Mouse (Mus musculus): Measurements from ENCODE around the gene Rtel1. TPM values are rescaled to one million over a fixed set of nuclear protein-coding genes. Genes with fewer than 3 reads are reported as not detected.

The Rtel1 gene
- 2.8 TPM for polyA plus RNA-seq (2014; fragmentation: Illumina TruSeq; extraction: RNeasy Lipid Tissue Mini Kit (QIAGEN cat#74804); ENCODE audit: low replicate concordance)

GRCm38 (mm10) chr2:181319248-181320102 lies at the start of gene Rtel1:
Rtel1 (plus strand) TSS chr2:181319739.

GRCm38 (mm10) chr2:181287958-181288350 lies 31.6 kb upstream of the Rtel1 start, which contains the start of gene Gmeb2:
Gmeb2 (minus strand) TSS chr2:181288035.

GRCm38 (mm10) chr2:181314080-181314810 lies 5.3 kb upstream of the Rtel1 start, which contains the start of gene Stmn3:
Stmn3 (minus strand) TSS chr2:181314500.

DNA sequence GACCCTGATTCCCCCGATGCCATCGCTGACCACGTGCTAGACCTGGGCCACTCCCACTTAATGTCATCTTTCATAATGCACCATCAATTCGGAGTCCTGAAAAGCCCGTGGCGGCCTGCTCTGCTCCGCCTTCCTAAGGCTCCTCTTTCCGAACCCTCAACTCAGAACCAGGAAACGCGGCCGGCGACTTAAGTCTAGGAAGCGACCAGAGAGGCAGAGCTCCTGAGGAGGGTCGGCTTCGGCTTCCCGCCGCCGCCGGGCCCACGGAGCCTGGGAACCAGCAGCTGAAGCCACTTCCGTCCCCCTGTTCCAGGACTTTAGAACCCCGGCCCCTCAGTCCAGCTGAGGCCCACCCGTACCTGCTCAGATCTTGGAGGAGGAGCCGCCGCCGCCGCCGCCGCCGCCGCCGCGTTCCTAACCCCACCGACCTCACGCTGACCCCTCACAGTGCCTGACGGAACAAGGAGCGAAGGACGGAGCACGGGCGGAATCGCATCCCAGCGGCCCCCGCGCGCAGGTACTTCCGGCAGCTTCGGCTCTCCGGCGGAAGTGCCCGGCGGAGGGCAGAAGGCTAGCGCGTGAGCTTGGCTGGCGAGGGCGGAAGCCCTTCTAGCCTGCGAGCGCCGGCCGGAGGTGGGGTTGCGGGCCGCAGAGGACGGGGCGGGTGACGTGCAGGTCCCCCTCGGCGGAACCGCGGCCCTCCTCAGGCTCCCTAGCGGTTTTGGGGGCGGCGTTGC lies 45.5 kb downstream of the Rtel1 start, which contains the start of the genes Zgpat and Arfrp1:
TSS of gene Zgpat (plus strand) at position 69 of the 737 bp plus-strand sequence.
TSS of gene Arfrp1 (minus strand) at position 545 of the 737 bp plus-strand sequence.

GRCm38 (mm10) chr2:181379778-181380177 lies 60.2 kb downstream of the Rtel1 start, which contains the start of gene Lime1:
Lime1 (plus strand) TSS chr2:181380078.

Other genes starting within 250 kb of the Rtel1 start
- gene Kcnq2, start 184.4 kb upstream of the Rtel1 start, polyA plus RNA-seq (2014; fragmentation: Illumina TruSeq; extraction: RNeasy Lipid Tissue Mini Kit (QIAGEN cat#74804); ENCODE audit: low replicate concordance) = 0.19 TPM
- not detected for gene Eef1a2, start 162.7 kb upstream of the Rtel1 start, polyA plus RNA-seq (2014; fragmentation: Illumina TruSeq; extraction: RNeasy Lipid Tissue Mini Kit (QIAGEN cat#74804); ENCODE audit: low replicate concordance)
- 5.9 TPM for gene Ppdpf, start 132.5 kb upstream of the Rtel1 start, polyA plus RNA-seq (2014; fragmentation: Illumina TruSeq; extraction: RNeasy Lipid Tissue Mini Kit (QIAGEN cat#74804); ENCODE audit: low replicate concordance)
- gene Ptk6, start 117.0 kb upstream of the Rtel1 start, polyA plus RNA-seq (2014; fragmentation: Illumina TruSeq; extraction: RNeasy Lipid Tissue Mini Kit (QIAGEN cat#74804); ENCODE audit: low replicate concordance) = 5.1 TPM
- gene Srms, start 106.6 kb upstream of the Rtel1 start, polyA plus RNA-seq (2014; fragmentation: Illumina TruSeq; extraction: RNeasy Lipid Tissue Mini Kit (QIAGEN cat#74804); ENCODE audit: low replicate concordance) = not detected
- not detected for gene Fndc11, start 99.7 kb upstream of the Rtel1 start, polyA plus RNA-seq (2014; fragmentation: Illumina TruSeq; extraction: RNeasy Lipid Tissue Mini Kit (QIAGEN cat#74804); ENCODE audit: low replicate concordance)
- gene Helz2, start 77.7 kb upstream of the Rtel1 start, polyA plus RNA-seq (2014; fragmentation: Illumina TruSeq; extraction: RNeasy Lipid Tissue Mini Kit (QIAGEN cat#74804); ENCODE audit: low replicate concordance) = 5.8 TPM
- 10.5 TPM for gene Gmeb2, start 31.7 kb upstream of the Rtel1 start, polyA plus RNA-seq (2014; fragmentation: Illumina TruSeq; extraction: RNeasy Lipid Tissue Mini Kit (QIAGEN cat#74804); ENCODE audit: low replicate concordance)
- not detected for gene Stmn3, start 5.2 kb upstream of the Rtel1 start, polyA plus RNA-seq (2014; fragmentation: Illumina TruSeq; extraction: RNeasy Lipid Tissue Mini Kit (QIAGEN cat#74804); ENCODE audit: low replicate concordance)
- 0.97 TPM for gene Zgpat, start 45.2 kb downstream of the Rtel1 start, polyA plus RNA-seq (2014; fragmentation: Illumina TruSeq; extraction: RNeasy Lipid Tissue Mini Kit (QIAGEN cat#74804); ENCODE audit: low replicate concordance)
- 25.0 TPM for gene Arfrp1, start 45.7 kb downstream of the Rtel1 start, polyA plus RNA-seq (2014; fragmentation: Illumina TruSeq; extraction: RNeasy Lipid Tissue Mini Kit (QIAGEN cat#74804); ENCODE audit: low replicate concordance)
- gene Lime1, start 60.3 kb downstream of the Rtel1 start, polyA plus RNA-seq (2014; fragmentation: Illumina TruSeq; extraction: RNeasy Lipid Tissue Mini Kit (QIAGEN cat#74804); ENCODE audit: low replicate concordance) = 0.45 TPM
- gene Zbtb46, start 139.7 kb downstream of the Rtel1 start, polyA plus RNA-seq (2014; fragmentation: Illumina TruSeq; extraction: RNeasy Lipid Tissue Mini Kit (QIAGEN cat#74804); ENCODE audit: low replicate concordance) = 1.3 TPM
- gene Abhd16b, start 173.5 kb downstream of the Rtel1 start, polyA plus RNA-seq (2014; fragmentation: Illumina TruSeq; extraction: RNeasy Lipid Tissue Mini Kit (QIAGEN cat#74804); ENCODE audit: low replicate concordance) = not detected
- 26.2 TPM for gene Tpd52l2, start 177.4 kb downstream of the Rtel1 start, polyA plus RNA-seq (2014; fragmentation: Illumina TruSeq; extraction: RNeasy Lipid Tissue Mini Kit (QIAGEN cat#74804); ENCODE audit: low replicate concordance)
- gene Dnajc5, start 200.7 kb downstream of the Rtel1 start, polyA plus RNA-seq (2014; fragmentation: Illumina TruSeq; extraction: RNeasy Lipid Tissue Mini Kit (QIAGEN cat#74804); ENCODE audit: low replicate concordance) = 32.9 TPM

Data from small intestine, adult 10 weeks (tissue).